Mouse (Mus musculus) embryonic facial prominence, embryonic 12.5 days (tissue): ENCODE measurements around the gene Clec18a. TPM values are rescaled to one million over a fixed set of nuclear protein-coding genes. Genes with fewer than 3 reads are reported as not detected.
"Not testable (repeated sequence)": the region's sequence is repeated elsewhere in the genome, so short reads cannot be mapped to it uniquely, and the experiment has no call there.

ENCODE experiments used
- ATAC-seq: fragments of 200-750 bp; cut with Nextera tagmentation; 2 replicates; pipeline ENCODE4 v1.8.0; 2017; ENCODE audit not compliant: insufficient number of reproducible peaks, insufficient read depth, low FRiP score, low TSS enrichment
- H3K27ac ChIP-seq: fragments of 300-500 bp; sonication (generic); 2 replicates; pipeline ENCODE4 v1.5.1; 2016; ENCODE audit warnings: mild to moderate bottlenecking
- H3K27me3 ChIP-seq: fragments of 300-500 bp; sonication (generic); 2 replicates; pipeline ENCODE4 v1.6.1; 2016; ENCODE audit warnings: mild to moderate bottlenecking, moderate library complexity
- H3K36me3 ChIP-seq: fragments of 300-500 bp; sonication (generic); 2 replicates; pipeline ENCODE4 v1.6.1; 2016; ENCODE audit warnings: mild to moderate bottlenecking
- H3K4me1 ChIP-seq: fragments of 300-500 bp; sonication (generic); 2 replicates; pipeline ENCODE4 v1.6.1; 2016
- H3K4me2 ChIP-seq: fragments of 300-500 bp; sonication (generic); replicated peaks from 2 replicates; pipeline ENCODE4 v1.6.1; 2016; ENCODE audit warnings: mild to moderate bottlenecking, moderate library complexity
- H3K4me3 ChIP-seq: fragments of 300-500 bp; sonication (generic); 2 replicates; pipeline ENCODE4 v1.5.1; 2016; ENCODE audit warnings: mild to moderate bottlenecking
- H3K9ac ChIP-seq: fragments of 300-500 bp; sonication (generic); 2 replicates; pipeline ENCODE4 v1.6.1; 2016; ENCODE audit warnings: mild to moderate bottlenecking, moderate library complexity
- H3K9me3 ChIP-seq: fragments of 300-500 bp; sonication (generic); 2 replicates; pipeline ENCODE4 v1.6.1; 2016; ENCODE audit warnings: mild to moderate bottlenecking, moderate library complexity
- WGBS: fragments of 180-500 bp; shearing (Covaris S2); methylation state at CpG from one replicate; pipeline ENCODE4 v1.1.7; 2016; 5-methylcytosine and 5-hydroxymethylcytosine counted together
- polyA plus RNA-seq: library from polyadenylated mRNA; unstranded; fragments of >200 nt; fragmentation: Nextera tagmentation; extraction: Ambion mirVana; gene quantifications from 2 replicates; pipeline ENCODE4 v1.2.1, GENCODE M21; 2016

Gene Clec18a
- 1.6 and 2.3 TPM in 2 replicates for polyA plus RNA-seq

GRCm38 (mm10) chr8:111092326-111092725 is at the start of gene Clec18a:
Clec18a (minus strand) TSS chr8:111092426.
- not testable (repeated sequence) for ATAC-seq
- WGBS = 89% methylated on average over 6 of the region's 6 CpGs

DNA sequence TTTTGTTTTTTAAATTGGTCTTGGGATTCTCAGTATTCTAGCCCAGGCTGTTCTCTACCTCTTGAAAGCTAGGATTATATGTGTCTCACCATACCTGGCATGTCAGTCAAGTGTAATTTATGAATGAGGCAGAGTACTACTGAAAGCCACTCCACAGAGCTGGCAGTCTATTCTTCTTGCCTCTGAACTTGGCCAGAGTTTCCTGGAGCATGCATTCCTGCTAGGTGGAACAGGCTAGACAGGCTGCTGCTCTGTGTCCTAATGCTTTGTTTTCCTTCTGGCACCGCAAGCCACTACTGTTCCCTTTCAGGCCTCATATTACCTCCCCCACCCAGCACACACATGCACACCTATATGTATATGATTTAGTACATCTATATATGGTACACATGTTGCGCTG is 38.5 kb upstream of the Clec18a start:
- Histone ChIP-seq H3K9ac (no peak overlapping the region), H3K4me1 (no peaks in the 10 kb centered on the region), H3K9me3 (no peaks in the 10 kb centered on the region), H3K27ac (no peak overlapping the region), H3K36me3 (peaks cover 66% of the 10 kb centered on the region), H3K4me2 (no peak overlapping the region), H3K27me3 (no peaks in the 10 kb centered on the region), H3K4me3 (no peak overlapping the region)
- ATAC-seq = no peak
- WGBS = 94% methylated on average over 2 of the region's 2 CpGs

More at GRCm38 (mm10) chr8:111092326-111092725, at the start of gene Clec18a:
- not testable (repeated sequence) for H3K4me1 ChIP-seq, H3K36me3 ChIP-seq, H3K4me2 ChIP-seq, H3K4me3 ChIP-seq, H3K9me3 ChIP-seq, H3K27me3 ChIP-seq, H3K9ac ChIP-seq, H3K27ac ChIP-seq

DNA sequence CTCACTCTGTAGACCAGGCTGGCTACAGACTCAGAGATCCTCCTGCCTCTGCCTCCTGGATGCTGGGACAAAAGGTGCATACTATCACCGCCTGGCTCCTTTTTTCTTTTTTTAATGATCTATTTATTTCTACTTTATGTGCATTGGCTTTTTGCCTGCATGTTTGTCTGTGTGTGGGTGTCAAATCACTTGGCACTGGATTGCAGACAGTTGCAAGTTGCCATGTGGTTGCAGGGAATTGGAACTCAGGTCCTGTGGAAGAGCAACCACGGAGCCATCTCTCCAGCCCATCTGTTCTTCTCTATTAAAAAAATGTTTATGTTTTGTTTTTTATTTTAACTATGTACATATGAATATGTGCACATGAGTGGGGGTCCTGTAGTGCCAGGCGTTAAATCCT is 27.3 kb upstream of the Clec18a start:
- Histone ChIP-seq H3K36me3 (peaks cover 82% of the 10 kb centered on the region), H3K4me3 (no peak overlapping the region), H3K9ac (no peak overlapping the region), H3K4me2 (no peak overlapping the region), H3K9me3 (no peaks in the 10 kb centered on the region), H3K27me3 (no peaks in the 10 kb centered on the region), H3K27ac (no peak overlapping the region), H3K4me1 (no peaks in the 10 kb centered on the region)
- 92% methylated on average over 3 of the region's 3 CpGs for WGBS
- ATAC-seq = no peak

- Histone ChIP-seq H3K27me3 (no peaks in the 10 kb centered on the region), H3K4me3 (no peak overlapping the region), H3K4me2 (no peak overlapping the region), H3K9ac (no peak overlapping the region), H3K4me1 (no peaks in the 10 kb centered on the region), H3K27ac (no peak overlapping the region), H3K36me3 (peaks cover 52% of the 10 kb centered on the region), H3K9me3 (no peaks in the 10 kb centered on the region)
- WGBS = 94% methylated on average over 5 of the region's 5 CpGs
- ATAC-seq = no peak
Observed at GRCm38 (mm10) chr8:111114891-111115290, 22.7 kb upstream of the Clec18a start.

DNA sequence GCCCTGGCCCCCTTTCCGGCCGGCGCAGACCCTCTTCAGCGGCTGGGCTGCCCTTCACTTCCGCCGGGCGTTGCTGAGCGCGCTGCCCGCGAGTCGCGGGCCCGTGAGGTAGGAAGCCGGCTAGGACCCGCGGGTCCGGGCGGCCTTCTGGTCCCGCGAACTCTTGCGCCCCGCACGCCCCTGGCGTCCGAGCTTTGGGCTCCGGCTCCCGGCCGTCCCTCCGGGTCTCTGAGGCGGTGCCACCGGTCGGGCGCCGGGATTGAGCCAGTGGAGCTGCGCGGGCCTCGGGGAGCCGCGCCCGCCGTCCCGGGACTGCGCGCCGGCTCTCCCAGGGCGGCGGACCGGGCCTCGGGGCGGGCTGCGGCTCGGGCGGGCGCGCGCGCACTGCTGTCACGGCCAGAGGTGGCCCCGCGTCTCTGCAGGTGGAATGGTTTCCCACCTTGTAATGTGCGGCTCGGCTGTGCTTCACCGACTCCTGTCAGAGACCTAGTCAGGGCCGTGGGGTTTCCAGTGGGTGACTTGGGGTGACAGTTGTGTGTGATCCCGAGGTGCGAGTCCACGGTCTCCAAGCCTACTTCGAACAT is 2.6 kb upstream of the Clec18a start:
- H3K9ac ChIP-seq = peak overlapping the region; percentile 72
- H3K4me3 ChIP-seq = peak overlapping the region; percentile 69
- 1% methylated on average over 69 of the region's 69 CpGs for WGBS
- H3K27ac ChIP-seq, H3K4me1 ChIP-seq, H3K36me3 ChIP-seq, H3K27me3 ChIP-seq, H3K9me3 ChIP-seq: not testable (repeated sequence)
- ATAC-seq = peak; percentile 43
- peak overlapping the region; percentile 81 for H3K4me2 ChIP-seq

DNA sequence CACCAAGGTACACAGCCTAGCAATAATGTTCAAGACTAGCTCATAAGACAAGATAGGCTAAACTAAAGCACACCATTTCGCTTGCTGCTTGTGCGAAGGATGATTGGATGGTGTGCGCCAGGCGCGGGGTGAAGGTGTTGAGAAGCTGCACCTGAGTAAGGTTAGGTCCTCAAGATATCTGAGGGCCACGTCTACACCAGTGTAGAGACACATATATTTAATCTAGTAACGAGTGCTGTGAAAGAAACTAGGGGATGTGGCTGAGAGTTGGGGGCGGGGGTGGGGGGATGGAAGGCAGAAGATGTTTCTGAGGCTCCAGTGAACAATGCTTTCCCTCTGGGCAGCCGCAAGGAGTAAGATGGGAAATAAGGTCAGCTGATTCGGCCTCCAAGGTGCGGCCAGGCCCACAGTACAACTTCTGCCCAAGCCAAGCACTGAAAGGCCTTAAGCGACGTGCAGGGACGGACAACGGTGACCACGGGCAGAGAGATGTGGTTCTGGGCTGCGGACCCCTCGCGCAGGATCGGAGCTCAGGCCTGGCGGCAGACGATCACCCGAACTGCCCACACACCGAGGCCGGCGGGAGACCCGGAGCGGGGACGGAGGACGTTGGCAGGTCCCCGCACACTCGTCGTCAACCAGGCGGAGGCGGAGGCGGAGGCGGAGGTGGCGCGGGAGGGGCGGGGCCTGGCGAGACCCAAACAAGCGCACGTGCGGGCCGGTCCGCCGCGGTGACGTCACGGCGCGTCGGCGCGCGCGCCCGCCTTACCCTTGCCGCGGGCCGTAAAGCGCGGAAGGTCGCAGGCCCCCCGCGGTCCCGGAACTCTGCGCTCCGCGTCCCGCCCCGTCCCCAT is 1.9 kb upstream of the Clec18a start, which contains the start of gene Pdpr:
Gene Pdpr, plus strand, starts transcription at position 766 of the 854 bp plus-strand sequence.
- Histone ChIP-seq H3K4me2 (peak within 1 kb of the TSS; percentile 81), H3K36me3 (no peaks in the 10 kb centered on the region), H3K27me3 (no peaks in the 10 kb centered on the region), H3K9ac (peak within 1 kb of the TSS; percentile 72), H3K4me3 (peak within 1 kb of the TSS; percentile 69), H3K4me1 (peaks cover 4% of the 10 kb centered on the region; the same call in 1 of the 2 replicates), H3K9me3 (no peaks in the 10 kb centered on the region), H3K27ac (0 out of 2 replicates have a peak within 1 kb of the TSS, but pooled peaks have one; percentile 36)
- peak; percentile 88 for ATAC-seq
- 6% methylated on average over 68 of the region's 72 CpGs for WGBS

GRCm38 (mm10) chr8:111091706-111092105 is 520 bp downstream of the Clec18a start:
- Histone ChIP-seq H3K27me3 (no peaks in the 10 kb centered on the region), H3K9me3 (no peaks in the 10 kb centered on the region)

GRCm38 (mm10) chr8:111090126-111090525 is 2.1 kb downstream of the Clec18a start:
- H3K4me2 ChIP-seq = no peak overlapping the region
- H3K4me3 ChIP-seq = no peak overlapping the region
- no peak for ATAC-seq
- no peak overlapping the region for H3K9ac ChIP-seq
- no peaks in the 10 kb centered on the region for H3K27me3 ChIP-seq
- WGBS = 0% methylated on average over 2 of the region's 2 CpGs
- no peaks in the 10 kb centered on the region for H3K4me1 ChIP-seq
- H3K36me3 ChIP-seq = no peaks in the 10 kb centered on the region
- no peak overlapping the region for H3K27ac ChIP-seq
- H3K9me3 ChIP-seq = no peaks in the 10 kb centered on the region

More at GRCm38 (mm10) chr8:111091706-111092105, 520 bp downstream of the Clec18a start:
- ATAC-seq = no peak
- H3K27ac ChIP-seq = no peak overlapping the region
- no peak overlapping the region for H3K4me2 ChIP-seq
- H3K4me3 ChIP-seq = no peak overlapping the region
- 78% methylated on average over 7 of the region's 7 CpGs for WGBS
- no peak overlapping the region for H3K9ac ChIP-seq
- peaks cover 4% of the 10 kb centered on the region; the same call in 1 of the 2 replicates for H3K4me1 ChIP-seq
- H3K36me3 ChIP-seq = no peaks in the 10 kb centered on the region

DNA sequence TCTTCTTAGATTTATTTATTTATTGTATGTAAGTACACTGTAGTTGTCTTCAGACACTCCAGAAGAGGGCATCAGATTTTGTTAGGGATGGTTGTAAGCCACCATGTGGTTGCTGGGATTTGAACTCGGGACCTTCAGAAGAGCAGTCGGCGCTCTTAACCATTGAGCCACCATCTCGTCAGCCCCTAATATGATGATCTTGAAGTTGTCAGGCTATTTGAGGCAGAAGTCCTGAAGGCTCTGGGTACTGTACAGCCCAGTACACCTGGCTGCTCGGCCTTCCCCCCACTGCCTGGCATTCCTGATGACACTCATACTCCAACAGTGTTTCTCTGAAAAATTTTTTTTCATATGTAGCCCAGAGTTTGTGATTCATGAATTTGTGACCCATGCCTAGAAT is 8.3 kb downstream of the Clec18a start:
- H3K4me1 ChIP-seq, ATAC-seq, H3K36me3 ChIP-seq, H3K4me3 ChIP-seq, H3K4me2 ChIP-seq, H3K27ac ChIP-seq, H3K9ac ChIP-seq, H3K9me3 ChIP-seq, H3K27me3 ChIP-seq: not testable (repeated sequence)
- 87% methylated on average over 5 of the region's 5 CpGs for WGBS

GRCm38 (mm10) chr8:111081580-111082258 is 10.5 kb downstream of the Clec18a start:
- Histone ChIP-seq H3K27ac (no peak overlapping the region), H3K4me2 (no peak overlapping the region), H3K27me3 (no peaks in the 10 kb centered on the region), H3K4me1 (peaks cover 7% of the 10 kb centered on the region; the same call in 1 of the 2 replicates), H3K36me3 (no peaks in the 10 kb centered on the region), H3K9me3 (no peaks in the 10 kb centered on the region), H3K9ac (no peak overlapping the region), H3K4me3 (no peak overlapping the region)
- peak; percentile 82; the same call in 1 of the 2 replicates for ATAC-seq
- 40% methylated on average over 12 of the region's 12 CpGs for WGBS

GRCm38 (mm10) chr8:111079861-111080271 is 12.4 kb downstream of the Clec18a start:
- H3K9ac ChIP-seq = no peak overlapping the region
- 36% methylated on average over 6 of the region's 6 CpGs for WGBS
- ATAC-seq = no peak
- peaks cover 7% of the 10 kb centered on the region; the same call in 1 of the 2 replicates for H3K4me1 ChIP-seq
- no peak overlapping the region for H3K4me3 ChIP-seq
- H3K4me2 ChIP-seq = no peak overlapping the region
- H3K27me3 ChIP-seq = no peaks in the 10 kb centered on the region; the same call in 1 of the 2 replicates
- no peaks in the 10 kb centered on the region for H3K9me3 ChIP-seq
- no peaks in the 10 kb centered on the region for H3K36me3 ChIP-seq
- no peak overlapping the region for H3K27ac ChIP-seq
